Mouse (Mus musculus): Measurements from ENCODE around the gene Hba-a2.
"Not testable (repeated sequence)": the region's sequence is repeated elsewhere in the genome, so short reads cannot be mapped to it uniquely, and the experiment has no call there.

Gene Hba-a2

GRCm38 (mm10) chr11:32296203-32296602, at the start of gene Hba-a2:
Hba-a2 (plus strand) TSS chr11:32296489.
- DNase-seq (ENCODE audit: low spot score in 2 of 2) = not testable (repeated sequence)

- no peak for DNase-seq (ENCODE audit: low spot score in 2 of 2)
Observed at GRCm38 (mm10) chr11:32247068-32247467, 49.2 kb upstream of the Hba-a2 start.

DNA sequence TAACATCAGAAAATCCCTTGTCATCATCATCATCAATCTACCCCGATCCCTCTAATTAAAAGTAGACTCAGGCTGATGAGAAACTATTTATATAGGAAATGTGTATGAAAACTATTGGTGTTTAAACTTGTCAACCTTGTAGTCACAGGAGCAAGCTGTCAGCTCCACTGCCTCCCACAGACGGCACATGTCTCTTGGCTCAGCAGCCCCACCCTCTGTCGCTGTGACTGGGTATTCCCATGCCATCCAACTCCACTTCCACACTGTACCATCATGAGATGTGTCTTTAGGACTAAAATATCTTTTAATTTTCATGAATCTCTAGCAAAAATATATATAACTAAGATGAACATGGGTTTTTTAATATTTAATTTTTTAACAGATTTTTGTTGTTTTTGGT, 47.9 kb upstream of the Hba-a2 start:
- no peak for DNase-seq (ENCODE audit: low spot score in 2 of 2)

GRCm38 (mm10) chr11:32250880-32251763, 45.2 kb upstream of the Hba-a2 start:
- no peak for DNase-seq (ENCODE audit: low spot score in 2 of 2)

DNA sequence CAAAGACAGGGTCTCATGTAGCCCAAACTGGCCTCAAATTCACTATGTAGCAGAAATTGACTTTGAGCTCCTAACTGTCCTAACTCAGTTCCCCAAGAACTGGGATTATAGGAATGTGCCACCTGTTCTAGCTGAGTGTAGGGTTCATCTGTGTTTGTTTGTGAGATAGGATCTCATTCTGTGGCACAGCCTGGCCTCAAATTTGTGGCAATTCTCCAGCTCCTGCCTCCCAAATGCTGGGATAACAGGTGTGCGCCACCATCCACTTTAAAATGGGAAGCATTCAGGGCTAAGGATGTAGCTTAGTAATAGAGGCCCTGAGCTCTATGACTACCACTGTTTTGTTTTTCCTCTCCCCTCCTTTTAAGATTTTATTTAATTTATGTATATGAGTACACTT, 43.2 kb upstream of the Hba-a2 start:
- no peak for DNase-seq (ENCODE audit: low spot score in 2 of 2)

DNA sequence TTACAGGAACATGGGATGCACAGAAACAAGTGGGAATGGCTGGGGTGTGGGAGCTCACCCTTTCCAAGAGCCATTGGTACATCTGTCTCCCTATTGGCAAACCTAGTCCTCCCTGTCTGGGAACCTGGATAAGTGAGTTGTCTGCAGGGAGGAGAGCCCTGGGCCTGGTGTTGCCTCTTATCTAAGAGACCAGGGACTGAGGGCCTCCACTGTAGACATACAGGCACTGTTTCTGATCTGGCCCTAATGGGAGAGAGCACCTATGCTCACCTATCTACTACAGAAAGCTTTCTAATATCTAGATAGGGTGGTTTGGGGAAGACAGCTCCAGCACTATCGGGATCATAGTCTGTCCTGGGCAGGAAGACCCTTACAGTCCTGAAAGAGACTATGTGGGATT, 40.1 kb upstream of the Hba-a2 start:
- DNase-seq (ENCODE audit: low spot score in 2 of 2) = no peak

- DNase-seq (ENCODE audit: low spot score in 2 of 2) = no peak
Observed at GRCm38 (mm10) chr11:32256566-32256965, 39.7 kb upstream of the Hba-a2 start.

- no peak for DNase-seq (ENCODE audit: low spot score in 2 of 2)
Observed at GRCm38 (mm10) chr11:32262674-32263415, 33.4 kb upstream of the Hba-a2 start.

GRCm38 (mm10) chr11:32265117-32265738, 31.1 kb upstream of the Hba-a2 start:
- DNase-seq (ENCODE audit: low spot score in 2 of 2) = no peak

DNA sequence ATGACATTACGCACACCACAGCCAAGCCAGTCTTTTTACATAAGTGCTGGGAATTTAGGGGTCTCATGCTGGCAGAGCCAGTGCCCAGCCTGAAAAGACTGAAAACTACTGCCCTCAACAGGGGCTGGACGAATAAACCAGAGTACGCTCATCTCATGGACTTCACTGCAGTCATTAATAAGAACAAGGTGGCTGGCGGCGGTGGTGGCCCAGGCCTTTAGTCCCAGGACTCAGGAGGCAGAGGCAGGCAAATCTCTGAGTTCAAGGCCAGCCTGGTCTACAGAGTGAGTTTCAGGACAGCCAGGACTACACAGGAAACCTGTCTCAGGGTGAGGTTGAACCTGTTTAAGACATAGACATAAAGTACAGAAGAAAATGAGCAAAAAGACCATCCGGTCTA, 30.1 kb upstream of the Hba-a2 start:
- DNase-seq (ENCODE audit: low spot score in 2 of 2) = no peak

DNA sequence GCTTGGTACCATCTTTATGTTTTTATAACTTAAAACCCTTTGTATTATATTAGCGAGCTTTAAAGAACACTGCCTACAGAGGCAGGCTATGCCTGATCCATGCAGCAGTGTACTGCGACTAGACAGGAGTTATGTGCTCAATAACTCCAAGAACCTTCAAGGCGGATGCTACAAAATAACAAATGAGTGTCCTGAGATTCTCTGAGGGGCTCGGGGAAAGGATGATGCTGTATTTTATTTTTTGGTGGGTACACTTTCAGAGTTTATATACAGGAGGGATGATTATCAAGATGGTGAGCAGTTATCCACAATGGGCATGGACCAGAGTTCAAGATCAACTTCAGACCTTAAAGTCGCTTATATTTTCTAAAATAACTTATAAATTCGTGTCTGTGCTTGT, 29.5 kb upstream of the Hba-a2 start:
- DNase-seq (ENCODE audit: low spot score in 2 of 2) = no peak

- DNase-seq (ENCODE audit: low spot score in 2 of 2) = peak; percentile 85 to 95
Observed at GRCm38 (mm10) chr11:32267188-32267884, 29.0 kb upstream of the Hba-a2 start, which contains the start of gene Nprl3. Nprl3 (minus strand) TSS chr11:32267707.

- DNase-seq (ENCODE audit: low spot score in 2 of 2) = no peak
Observed at GRCm38 (mm10) chr11:32267964-32268363, 28.3 kb upstream of the Hba-a2 start.

- no peak for DNase-seq (ENCODE audit: low spot score in 2 of 2)
Observed at GRCm38 (mm10) chr11:32268952-32269351, 27.3 kb upstream of the Hba-a2 start.

DNA sequence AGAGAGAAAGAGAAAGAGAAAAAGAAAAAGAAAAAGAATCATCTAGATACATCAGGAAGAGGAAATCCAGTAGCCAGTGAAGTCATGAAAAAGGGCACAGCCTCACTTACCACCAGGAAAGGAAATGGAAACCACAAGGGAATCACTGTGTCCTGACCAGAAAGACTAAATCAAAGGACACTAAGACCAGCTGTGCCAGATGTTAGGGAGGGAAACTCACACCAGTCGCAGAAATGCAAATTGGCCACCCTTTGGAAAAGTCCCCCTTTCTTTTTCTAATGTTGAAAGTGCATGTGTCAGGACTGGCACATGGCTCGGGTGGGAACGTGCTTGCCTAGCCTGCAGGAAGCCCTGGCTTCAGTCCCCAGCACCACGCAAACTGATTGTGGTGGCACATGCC, 25.1 kb upstream of the Hba-a2 start:
- no peak for DNase-seq (ENCODE audit: low spot score in 2 of 2)

GRCm38 (mm10) chr11:32276347-32276746, 19.9 kb upstream of the Hba-a2 start, which contains the start of gene Hba-x:
Hba-x (plus strand) TSS chr11:32276400.
- no peak for DNase-seq (ENCODE audit: low spot score in 2 of 2)

DNA sequence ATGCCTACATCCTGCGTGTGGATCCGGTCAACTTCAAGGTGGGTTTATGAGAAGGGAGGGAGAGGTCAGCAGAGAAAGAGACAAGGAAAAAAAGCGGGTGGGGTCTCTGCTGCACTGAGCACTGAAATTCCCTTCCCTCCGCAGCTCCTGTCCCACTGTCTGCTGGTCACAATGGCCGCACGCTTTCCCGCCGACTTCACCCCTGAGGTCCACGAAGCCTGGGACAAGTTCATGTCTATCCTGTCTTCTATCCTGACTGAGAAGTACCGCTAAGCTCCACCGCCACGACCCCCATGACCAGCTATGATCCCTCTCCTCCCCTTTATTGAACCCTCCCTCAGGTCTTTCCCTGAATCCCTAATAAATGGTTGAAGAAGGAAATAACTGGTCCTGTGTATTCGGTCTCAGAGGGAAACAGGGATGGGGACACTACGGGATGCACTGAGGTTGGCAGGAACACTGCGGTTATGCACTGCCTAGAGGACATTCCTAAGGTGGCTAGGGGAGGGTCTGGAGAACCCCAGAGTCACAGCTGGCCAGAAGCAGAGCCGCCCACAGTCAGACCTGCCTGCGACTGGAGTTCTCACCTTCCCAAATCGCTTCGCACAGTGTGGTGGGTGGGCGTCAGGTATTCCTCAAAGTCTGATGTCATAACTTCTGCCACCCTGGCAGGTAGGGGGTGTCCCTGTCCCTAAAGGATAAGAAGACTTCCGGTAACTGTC, 18.4 kb upstream of the Hba-a2 start:
- DNase-seq (ENCODE audit: low spot score in 2 of 2) = no peak

- DNase-seq (ENCODE audit: low spot score in 2 of 2) = no peak
Observed at GRCm38 (mm10) chr11:32278458-32278957, 17.8 kb upstream of the Hba-a2 start.

GRCm38 (mm10) chr11:32280646-32281045, 15.6 kb upstream of the Hba-a2 start:
- DNase-seq (ENCODE audit: low spot score in 2 of 2) = no peak

DNA sequence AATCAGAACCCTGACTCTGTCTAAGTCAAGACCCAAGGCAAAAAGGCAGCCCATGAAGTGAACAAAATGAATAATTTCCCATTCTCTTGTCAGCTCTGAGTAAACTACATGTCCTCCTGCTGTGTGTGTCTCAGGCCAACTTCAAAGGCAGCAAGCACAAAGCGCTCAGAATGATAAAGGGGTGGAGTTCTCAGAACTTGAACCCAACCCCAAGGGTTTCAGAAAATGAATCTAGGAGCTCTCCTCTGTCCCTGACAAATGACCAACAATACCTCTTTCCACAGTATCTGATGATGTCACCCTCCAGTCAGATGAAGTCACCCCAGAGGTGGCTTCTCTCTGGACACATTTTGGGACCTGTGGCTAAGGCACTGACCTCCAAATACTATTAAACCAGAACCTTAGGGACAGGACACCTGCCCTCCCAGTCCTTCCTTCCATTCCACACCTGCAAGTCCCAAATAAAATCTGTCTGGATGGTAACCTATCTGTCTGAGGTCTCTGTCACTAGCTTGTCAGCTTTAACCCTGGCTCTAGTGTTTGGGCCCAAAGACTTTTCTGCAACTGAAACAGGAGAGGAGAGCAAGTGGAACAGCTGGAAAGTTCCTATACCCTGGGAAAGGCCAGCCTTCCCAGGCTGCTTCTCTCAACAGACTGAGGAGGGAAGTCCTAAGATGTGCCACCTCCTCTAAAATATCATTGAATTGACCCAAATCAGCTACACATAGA, 14.7 kb upstream of the Hba-a2 start:
- no peak for DNase-seq (ENCODE audit: low spot score in 2 of 2)

Measured in left cerebral cortex, adult 9 months (tissue).